Mouse (Mus musculus): ENCODE results near the gene Tmprss4. TPM values are rescaled to one million over a fixed set of nuclear protein-coding genes. Genes with fewer than 3 reads are reported as not detected.

The Tmprss4 gene
- polyA plus RNA-seq, 2 experiments: 2.3 to 5.0 TPM

DNA sequence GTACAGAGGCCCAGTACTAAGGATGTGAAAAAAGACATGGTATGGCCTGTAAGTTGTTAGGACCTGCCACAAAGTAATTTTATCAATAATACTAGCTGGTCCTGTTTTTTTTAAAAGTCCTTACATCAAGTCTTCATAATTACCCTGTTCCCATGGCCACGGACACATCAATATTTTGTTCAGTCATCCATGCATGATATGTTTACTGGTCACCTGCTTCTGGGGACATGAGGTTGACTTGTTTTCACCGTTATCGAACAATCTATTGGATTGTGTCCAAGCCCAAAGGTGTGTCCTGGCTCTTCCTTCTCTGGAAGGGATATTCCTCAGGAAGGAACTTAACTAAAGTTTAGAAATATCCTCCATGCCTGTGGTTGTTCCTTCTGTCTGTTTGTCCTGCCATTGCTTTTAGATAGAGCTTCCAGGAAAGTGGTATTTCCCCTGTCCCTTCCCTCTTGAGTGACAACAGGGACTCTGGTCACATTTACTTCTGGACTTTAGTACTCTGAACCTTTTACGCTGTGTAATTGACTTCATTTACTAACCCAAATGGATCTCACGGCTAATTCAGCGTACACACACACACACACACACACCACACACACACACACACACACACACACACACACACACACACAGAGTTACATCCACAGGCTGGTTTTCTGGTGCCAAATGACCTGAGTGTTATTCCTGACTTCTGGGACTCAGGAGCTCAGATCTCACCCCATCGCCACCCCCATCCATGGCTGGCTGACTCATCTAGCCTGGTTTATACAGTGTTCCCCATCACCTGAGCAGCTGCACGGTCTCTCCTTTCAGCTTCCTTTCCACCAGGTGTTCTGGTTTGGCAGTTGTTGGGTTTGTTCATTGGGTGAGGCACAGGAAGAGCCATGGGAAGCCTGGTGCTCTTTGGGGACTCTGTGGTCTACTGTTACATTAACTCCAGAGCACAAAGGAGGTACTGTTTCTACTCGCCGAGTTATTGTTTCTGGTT lies 15.0 kb downstream of the Tmprss4 start:
- no peak for DNase-seq (ENCODE audit: low spot score)
- Histone ChIP-seq H3K27me3 (ENCODE audit: control insufficient read depth, insufficient read depth, low read length) (no peaks in the 10 kb centered on the region), H3K4me3 (replicated peaks; ENCODE audit: low read length) (no peak overlapping the region), H3K9me3 (ENCODE audit: control insufficient read depth, low read length) (no peaks in the 10 kb centered on the region), H3K36me3 (ENCODE audit: control insufficient read depth, insufficient read depth, low read length) (no peaks in the 10 kb centered on the region), H3K27ac (replicated peaks; ENCODE audit: low read depth, low read length) (no peak overlapping the region), H3K4me1 (ENCODE audit: control insufficient read depth, insufficient read depth, low read length) (no peaks in the 10 kb centered on the region), H3K4me2 (replicated peaks; ENCODE audit: low read depth, low read length, severe bottlenecking) (no peak overlapping the region), H3K9ac (ENCODE audit: low read depth, low read length, severe bottlenecking) (no peak overlapping the region)
- WGBS: 82% methylated on average over 10 of the region's 10 CpGs
- no peak for ATAC-seq (ENCODE audit: low FRiP score, low read depth)
- no peak for TF ChIP-seq POLR2A (IDR thresholded peaks at IDR 0.05; ENCODE audit: borderline replicate concordance, extremely low read depth, insufficient read depth, insufficient read length)

- H3K9ac ChIP-seq (ENCODE audit: low read depth, low read length, severe bottlenecking): no peak overlapping the region
- WGBS: 69% methylated on average over 4 of the region's 4 CpGs
Observed at GRCm38 (mm10) chr9:45185250-45185649, 18.6 kb downstream of the Tmprss4 start.

DNA sequence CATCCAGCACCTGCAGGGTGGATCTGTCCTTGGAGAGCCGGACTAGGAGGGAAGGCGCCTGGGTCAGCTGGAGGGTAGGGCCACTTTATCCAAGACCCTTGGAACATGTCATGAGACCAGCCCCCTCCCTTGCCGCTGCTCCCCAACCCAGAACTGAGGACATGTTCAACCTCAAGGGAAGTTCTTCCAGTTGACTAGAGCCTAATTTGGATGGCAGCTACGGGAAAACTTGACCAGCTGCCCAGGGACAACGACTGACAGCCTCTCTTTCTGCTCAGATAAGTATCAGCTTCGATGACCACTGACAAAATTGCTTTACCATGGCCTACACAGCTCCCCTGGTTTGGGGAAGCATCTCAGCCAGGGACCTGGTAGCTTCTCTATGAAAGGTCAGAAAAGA lies 20.6 kb downstream of the Tmprss4 start:
- Histone ChIP-seq H3K9ac (ENCODE audit: low read depth, low read length, severe bottlenecking) (no peak overlapping the region), H3K4me1 (ENCODE audit: control insufficient read depth, insufficient read depth, low read length) (no peaks in the 10 kb centered on the region), H3K4me2 (replicated peaks; ENCODE audit: low read depth, low read length, severe bottlenecking) (no peak overlapping the region), H3K36me3 (ENCODE audit: control insufficient read depth, insufficient read depth, low read length) (no peaks in the 10 kb centered on the region), H3K27ac (replicated peaks; ENCODE audit: low read depth, low read length) (no peak overlapping the region), H3K9me3 (ENCODE audit: control insufficient read depth, low read length) (no peaks in the 10 kb centered on the region), H3K4me3 (replicated peaks; ENCODE audit: low read length) (no peak overlapping the region), H3K27me3 (ENCODE audit: control insufficient read depth, insufficient read depth, low read length) (no peaks in the 10 kb centered on the region)
- ATAC-seq (ENCODE audit: low FRiP score, low read depth) (no peak), DNase-seq (ENCODE audit: low spot score) (no peak)
- WGBS: 84% methylated on average over 6 of the region's 6 CpGs
- TF ChIP-seq POLR2A (IDR thresholded peaks at IDR 0.05; ENCODE audit: borderline replicate concordance, extremely low read depth, insufficient read depth, insufficient read length): no peak

More at GRCm38 (mm10) chr9:45185250-45185649, 18.6 kb downstream of the Tmprss4 start:
- no peak for ATAC-seq (ENCODE audit: low FRiP score, low read depth)
- Histone ChIP-seq H3K4me2 (replicated peaks; ENCODE audit: low read depth, low read length, severe bottlenecking) (no peak overlapping the region), H3K27me3 (ENCODE audit: control insufficient read depth, insufficient read depth, low read length) (no peaks in the 10 kb centered on the region), H3K36me3 (ENCODE audit: control insufficient read depth, insufficient read depth, low read length) (no peaks in the 10 kb centered on the region), H3K4me3 (replicated peaks; ENCODE audit: low read length) (no peak overlapping the region), H3K27ac (replicated peaks; ENCODE audit: low read depth, low read length) (no peak overlapping the region), H3K4me1 (ENCODE audit: control insufficient read depth, insufficient read depth, low read length) (no peaks in the 10 kb centered on the region), H3K9me3 (ENCODE audit: control insufficient read depth, low read length) (no peaks in the 10 kb centered on the region)
- no peak for DNase-seq (ENCODE audit: low spot score)
- no peak for TF ChIP-seq POLR2A (IDR thresholded peaks at IDR 0.05; ENCODE audit: borderline replicate concordance, extremely low read depth, insufficient read depth, insufficient read length)

GRCm38 (mm10) chr9:45182521-45182920 lies 21.4 kb downstream of the Tmprss4 start:
- no peaks in the 10 kb centered on the region for H3K9me3 ChIP-seq (ENCODE audit: control insufficient read depth, low read length)

DNA sequence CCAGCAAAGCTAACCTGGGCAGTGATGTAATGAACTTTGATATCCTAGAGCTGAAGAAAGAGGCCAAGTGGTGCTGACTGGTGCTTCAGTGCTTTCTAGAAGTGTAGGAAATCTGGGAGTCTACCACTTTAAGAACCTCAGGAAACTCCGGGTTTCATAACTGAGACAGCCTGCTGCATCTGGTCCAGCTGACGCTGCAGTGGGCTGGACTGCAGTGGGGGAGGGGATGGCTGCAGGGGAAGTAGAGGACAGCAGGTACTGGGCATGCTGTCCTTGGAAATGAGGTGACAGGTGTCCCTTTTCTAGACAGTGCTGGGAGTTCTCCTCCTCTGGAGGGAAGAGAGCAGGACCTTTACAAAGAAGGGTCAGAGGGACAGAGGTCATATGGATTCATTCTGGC lies 22.1 kb downstream of the Tmprss4 start, which contains the start of gene BC049352:
Gene BC049352 (plus strand): TSS at position 238 of the 400 bp plus-strand sequence.
- no peaks in the 10 kb centered on the region for H3K4me1 ChIP-seq (ENCODE audit: control insufficient read depth, insufficient read depth, low read length)
- H3K36me3 ChIP-seq (ENCODE audit: control insufficient read depth, insufficient read depth, low read length): no peaks in the 10 kb centered on the region
- H3K4me3 ChIP-seq (replicated peaks; ENCODE audit: low read length): no peak within 1 kb of the TSS
- 3% methylated on average over 2 of the region's 2 CpGs for WGBS
- ATAC-seq (ENCODE audit: low FRiP score, low read depth): no peak
- H3K27me3 ChIP-seq (ENCODE audit: control insufficient read depth, insufficient read depth, low read length): no peaks in the 10 kb centered on the region
- no peak for DNase-seq (ENCODE audit: low spot score)
- no peak within 1 kb of the TSS for H3K27ac ChIP-seq (replicated peaks; ENCODE audit: low read depth, low read length)
- no peak within 1 kb of the TSS for H3K4me2 ChIP-seq (replicated peaks; ENCODE audit: low read depth, low read length, severe bottlenecking)
- no peak within 1 kb of the TSS for H3K9ac ChIP-seq (ENCODE audit: low read depth, low read length, severe bottlenecking)
- H3K9me3 ChIP-seq (ENCODE audit: control insufficient read depth, low read length): no peaks in the 10 kb centered on the region
- TF ChIP-seq POLR2A (IDR thresholded peaks at IDR 0.05; ENCODE audit: borderline replicate concordance, extremely low read depth, insufficient read depth, insufficient read length): no peak

More at GRCm38 (mm10) chr9:45182521-45182920, 21.4 kb downstream of the Tmprss4 start:
- no peaks in the 10 kb centered on the region for H3K27me3 ChIP-seq (ENCODE audit: control insufficient read depth, insufficient read depth, low read length)
- DNase-seq (ENCODE audit: low spot score) (no peak), ATAC-seq (ENCODE audit: low FRiP score, low read depth) (no peak)
- H3K4me1 ChIP-seq (ENCODE audit: control insufficient read depth, insufficient read depth, low read length): no peaks in the 10 kb centered on the region
- no peak for TF ChIP-seq POLR2A (IDR thresholded peaks at IDR 0.05; ENCODE audit: borderline replicate concordance, extremely low read depth, insufficient read depth, insufficient read length)
- no peak overlapping the region for H3K27ac ChIP-seq (replicated peaks; ENCODE audit: low read depth, low read length)
- H3K4me2 ChIP-seq (replicated peaks; ENCODE audit: low read depth, low read length, severe bottlenecking): no peak overlapping the region
- no peaks in the 10 kb centered on the region for H3K36me3 ChIP-seq (ENCODE audit: control insufficient read depth, insufficient read depth, low read length)
- no peak overlapping the region for H3K4me3 ChIP-seq (replicated peaks; ENCODE audit: low read length)
- 64% methylated on average over 3 of the region's 3 CpGs for WGBS
- no peak overlapping the region for H3K9ac ChIP-seq (ENCODE audit: low read depth, low read length, severe bottlenecking)
